Mouse (Mus musculus): ENCODE results near the gene Sfmbt2. TPM values are rescaled to one million over a fixed set of nuclear protein-coding genes. Genes with fewer than 3 reads are reported as not detected.
"Not testable (repeated sequence)": the region's sequence is repeated elsewhere in the genome, so short reads cannot be mapped to it uniquely, and the experiment has no call there.

Sfmbt2 gene
- total RNA-seq (2021) = under 1 TPM; 0.07 to 0.09 TPM
- long read RNA-seq, experiment 1 = 0 reads
- long read RNA-seq, experiment 2 = 0 reads

DNA sequence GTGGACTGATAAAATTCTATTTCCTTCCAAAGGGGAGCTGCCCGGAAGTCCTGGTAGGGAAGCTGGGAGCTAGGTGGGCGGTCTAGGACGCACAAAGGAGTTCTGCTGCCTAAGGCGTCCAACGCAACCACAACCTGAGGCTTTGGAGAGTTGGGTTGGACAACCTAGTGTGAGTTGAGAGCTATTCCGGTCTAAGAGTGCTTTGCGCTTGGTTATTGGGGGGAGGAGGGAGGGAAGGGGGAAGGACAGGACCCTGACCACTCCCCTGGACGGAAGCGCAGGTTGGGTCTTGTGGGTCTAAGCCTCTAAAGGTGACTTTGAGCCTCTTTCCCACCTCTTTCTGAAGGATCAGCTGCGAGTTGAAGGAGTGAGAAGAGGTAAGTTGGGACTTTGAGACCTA is at the start of gene Sfmbt2:
Gene Sfmbt2 (plus strand): TSS at position 335 of the 400 bp plus-strand sequence.
- DNase-seq (ENCODE audit: low spot score) = no peak

- no peak for DNase-seq (ENCODE audit: low spot score)
Observed at GRCm38 (mm10) chr2:10321093-10321492, 49.2 kb upstream of the Sfmbt2 start.

DNA sequence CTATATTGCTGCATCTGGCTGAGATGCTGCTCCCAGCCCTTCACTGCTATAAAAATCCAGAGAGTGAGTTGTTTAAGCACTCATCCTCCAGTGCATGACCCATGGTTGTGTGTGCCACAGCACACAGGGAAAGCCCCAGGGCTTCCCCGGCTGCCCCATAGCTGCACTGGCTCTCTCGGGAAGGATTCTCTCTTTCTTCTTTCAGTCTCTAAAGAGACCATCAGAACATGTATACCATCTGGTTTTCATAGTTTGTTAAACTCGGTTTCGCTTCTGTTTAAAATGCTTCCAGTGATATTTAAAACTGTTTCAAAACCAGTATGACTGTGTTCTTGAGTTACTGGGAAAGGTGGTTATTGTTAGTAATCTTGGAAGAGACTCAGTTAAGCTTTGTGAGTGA is 47.1 kb upstream of the Sfmbt2 start:
- no peak for DNase-seq (ENCODE audit: low spot score)

- DNase-seq (ENCODE audit: low spot score) = no peak
Observed at GRCm38 (mm10) chr2:10324980-10325379, 45.3 kb upstream of the Sfmbt2 start.

DNA sequence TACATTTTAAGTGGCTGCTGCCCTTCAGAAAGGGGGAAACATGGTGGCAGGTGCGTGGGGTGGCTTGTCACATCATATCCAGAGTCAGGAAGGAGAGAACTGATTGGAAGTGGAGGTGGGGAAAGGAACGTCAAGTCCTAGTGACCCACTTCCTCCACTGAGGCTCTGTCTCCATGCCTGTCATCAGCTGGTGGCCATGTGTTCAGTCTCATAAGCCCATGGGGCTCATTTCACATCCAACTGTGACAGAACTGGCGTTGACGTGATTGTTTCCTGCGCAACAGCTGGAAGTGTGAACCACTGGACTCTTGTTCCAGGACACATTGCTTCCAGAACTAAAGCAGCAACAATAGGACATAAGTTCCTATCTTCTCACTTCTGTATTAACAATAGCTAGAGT is 40.1 kb upstream of the Sfmbt2 start:
- DNase-seq (ENCODE audit: low spot score) = no peak

- no peak for DNase-seq (ENCODE audit: low spot score)
Observed at GRCm38 (mm10) chr2:10334299-10334698, 36.0 kb upstream of the Sfmbt2 start.

GRCm38 (mm10) chr2:10335037-10335608 is 35.2 kb upstream of the Sfmbt2 start:
- DNase-seq (ENCODE audit: low spot score) = no peak

GRCm38 (mm10) chr2:10340022-10340421 is 30.3 kb upstream of the Sfmbt2 start:
- DNase-seq (ENCODE audit: low spot score) = no peak

GRCm38 (mm10) chr2:10343523-10343922 is 26.8 kb upstream of the Sfmbt2 start:
- DNase-seq (ENCODE audit: low spot score) = no peak

DNA sequence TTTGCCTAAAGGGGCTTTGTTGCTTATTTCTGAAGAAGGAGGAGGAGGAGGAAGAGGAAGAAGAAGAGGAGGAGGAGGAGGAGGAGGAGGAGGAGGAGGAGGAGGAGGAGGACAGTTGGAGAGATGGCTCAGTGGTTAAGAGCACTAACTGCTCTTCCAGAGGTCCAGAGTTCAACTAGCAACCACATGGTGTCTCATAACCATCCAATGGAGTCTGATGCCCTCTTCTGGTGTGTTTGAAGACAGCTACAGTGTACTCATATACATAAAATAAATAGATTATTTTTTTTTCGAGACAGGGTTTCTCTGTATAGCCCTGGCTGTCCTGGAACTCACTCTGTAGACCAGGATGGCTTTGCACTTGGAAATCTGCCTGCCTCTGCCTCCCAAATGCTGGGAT is 26.2 kb upstream of the Sfmbt2 start:
- not testable (repeated sequence) for DNase-seq (ENCODE audit: low spot score)

- DNase-seq (ENCODE audit: low spot score) = no peak
Observed at GRCm38 (mm10) chr2:10347193-10347592, 23.1 kb upstream of the Sfmbt2 start.

DNA sequence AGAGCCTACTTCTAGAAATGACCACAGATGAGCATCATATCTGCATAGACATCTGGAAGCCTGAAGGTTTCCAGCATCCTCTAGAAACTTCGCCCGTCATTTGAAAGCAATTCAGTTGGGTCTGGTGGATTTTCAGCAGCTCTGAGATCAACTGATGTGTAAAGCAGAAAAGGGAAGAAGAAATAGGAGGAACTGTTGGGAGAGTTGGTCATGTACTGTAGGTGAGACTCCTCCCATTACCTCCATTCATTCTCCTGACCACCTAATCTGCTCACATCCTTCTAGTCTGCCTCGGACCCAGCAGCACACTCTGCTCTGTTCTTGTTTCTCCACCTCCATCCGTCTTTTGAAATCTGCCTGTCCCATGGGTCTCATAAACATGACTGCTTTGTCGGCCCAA is 22.3 kb upstream of the Sfmbt2 start:
- no peak for DNase-seq (ENCODE audit: low spot score)

DNA sequence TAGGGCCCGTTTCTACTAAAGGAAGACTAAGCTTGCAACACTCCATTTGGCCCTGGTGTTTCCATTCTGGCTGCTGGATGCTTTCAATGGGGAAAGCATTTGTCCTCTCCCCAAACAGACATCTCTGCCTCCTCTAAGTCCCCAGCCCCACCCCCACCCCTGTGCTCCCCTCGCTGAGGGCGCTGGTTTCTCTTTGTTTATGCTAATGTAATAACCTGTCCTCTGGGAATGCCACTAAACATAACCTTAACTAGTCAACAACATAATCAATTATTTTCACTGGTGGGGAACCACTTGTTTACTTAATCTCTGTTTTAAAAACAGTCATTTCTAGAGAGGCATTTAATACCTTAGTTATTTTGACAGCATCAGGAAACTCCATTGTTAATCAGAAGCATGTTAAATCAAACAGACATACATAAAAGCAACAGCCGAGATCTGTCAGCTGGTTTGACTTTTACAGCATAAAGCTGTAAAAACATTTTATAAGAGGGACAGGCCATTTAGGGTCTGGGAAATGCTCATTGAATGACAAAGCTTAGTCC is 20.0 kb upstream of the Sfmbt2 start:
- no peak for DNase-seq (ENCODE audit: low spot score)

- no peak for DNase-seq (ENCODE audit: low spot score)
Observed at GRCm38 (mm10) chr2:10351125-10351524, 19.2 kb upstream of the Sfmbt2 start.

GRCm38 (mm10) chr2:10352887-10353286 is 17.4 kb upstream of the Sfmbt2 start:
- DNase-seq (ENCODE audit: low spot score) = no peak

DNA sequence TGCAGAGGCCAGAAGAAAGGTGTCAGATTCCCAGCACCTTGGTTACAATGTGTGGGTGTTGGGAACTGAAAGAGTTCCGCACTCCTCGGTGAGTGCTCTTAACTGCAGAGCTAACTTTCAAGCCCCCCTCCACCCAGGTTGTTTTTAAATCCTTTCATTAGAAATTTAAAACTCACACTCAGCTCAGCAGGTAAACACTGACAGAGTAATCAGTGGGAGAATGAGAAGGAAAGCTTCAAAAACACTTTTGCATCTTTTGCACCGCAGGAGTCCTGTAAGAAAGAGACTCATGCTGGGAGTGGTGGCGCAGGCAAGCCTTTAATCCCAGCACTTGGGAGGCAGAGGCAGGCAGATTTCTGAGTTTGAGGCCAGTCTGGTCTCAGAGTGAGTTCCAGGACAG is 16.4 kb upstream of the Sfmbt2 start:
- DNase-seq (ENCODE audit: low spot score) = no peak

GRCm38 (mm10) chr2:10359861-10360260 is 10.4 kb upstream of the Sfmbt2 start:
- DNase-seq (ENCODE audit: low spot score) = no peak

DNA sequence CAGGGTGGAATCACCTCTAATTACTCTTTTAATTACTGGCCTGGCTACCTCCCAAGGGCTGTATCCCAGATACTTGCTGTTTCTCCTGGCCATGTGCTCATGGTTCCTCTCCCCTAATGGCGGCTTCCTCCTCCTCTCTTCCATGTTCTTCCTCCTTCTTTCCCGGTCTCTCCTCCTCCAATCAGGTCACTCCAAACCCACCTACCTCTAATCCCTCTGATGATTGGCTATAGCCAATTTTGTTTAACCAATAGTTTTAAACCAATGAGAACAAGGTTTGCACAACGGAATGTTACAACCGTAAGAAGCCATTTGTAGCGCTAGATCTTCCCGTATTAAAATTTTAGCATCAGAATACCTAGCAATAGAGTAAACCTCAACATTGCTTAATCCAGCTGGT is 5.2 kb upstream of the Sfmbt2 start:
- no peak for DNase-seq (ENCODE audit: low spot score)

GRCm38 (mm10) chr2:10366284-10366683 is 4.0 kb upstream of the Sfmbt2 start:
- DNase-seq (ENCODE audit: low spot score) = no peak

GRCm38 (mm10) chr2:10369676-10370075 is 634 bp upstream of the Sfmbt2 start:
- no peak for DNase-seq (ENCODE audit: low spot score)

DNA sequence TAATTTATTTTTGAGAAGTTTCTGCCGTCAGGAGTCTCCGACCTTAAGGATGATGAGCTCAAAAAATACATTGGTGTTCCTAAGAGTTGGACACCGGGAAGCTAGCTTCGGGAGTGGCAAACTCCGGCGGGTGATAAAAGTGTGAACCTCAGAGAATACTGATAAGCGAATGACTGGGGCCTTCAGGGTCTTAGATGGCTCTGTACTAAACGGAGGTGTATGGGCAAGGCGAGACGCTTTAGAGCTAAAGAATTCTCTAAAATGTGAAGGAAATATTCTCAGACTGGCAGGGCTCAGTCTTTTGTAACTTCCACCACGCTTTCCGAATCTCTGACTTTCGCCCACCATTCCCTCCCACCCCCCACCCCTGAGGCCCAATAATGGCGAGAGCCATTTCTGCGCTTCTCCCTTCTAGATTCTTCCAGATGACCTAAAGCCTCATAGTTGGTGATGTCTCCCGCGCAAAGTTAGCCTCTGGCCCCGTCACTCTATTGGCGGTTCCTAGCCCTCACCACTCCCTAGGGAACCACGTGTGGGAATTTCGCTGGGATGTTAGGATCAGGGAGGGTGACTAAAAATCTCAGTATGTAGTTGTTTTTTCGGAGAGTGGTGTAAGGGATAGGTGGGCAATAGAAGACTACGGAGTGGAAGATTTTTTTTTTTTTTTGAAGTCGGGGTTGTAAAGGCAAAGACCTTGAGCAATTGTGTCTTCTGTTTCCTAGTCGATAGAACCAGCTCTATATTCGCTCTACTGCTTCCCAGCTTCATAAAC is 563 bp downstream of the Sfmbt2 start:
- DNase-seq (ENCODE audit: low spot score) = no peak

DNA sequence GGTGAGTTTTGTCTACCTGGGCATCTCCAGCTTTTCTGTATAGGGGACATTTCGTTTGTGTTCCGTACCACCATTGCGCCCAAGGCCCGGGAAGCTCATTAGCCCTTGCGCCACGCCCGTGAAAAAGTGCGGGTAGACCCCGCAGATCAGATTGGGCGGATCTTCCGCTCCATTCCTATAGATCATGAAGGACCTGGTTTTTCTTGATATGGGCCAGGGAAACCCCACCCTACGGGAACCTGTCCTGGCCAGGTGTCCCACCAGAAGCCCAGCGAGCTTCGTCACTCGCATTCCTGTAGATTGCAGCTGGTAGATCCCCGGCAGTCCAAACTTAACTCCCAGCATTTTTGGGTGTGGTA is 1.1 kb downstream of the Sfmbt2 start:
- no peak for DNase-seq (ENCODE audit: low spot score)

DNA sequence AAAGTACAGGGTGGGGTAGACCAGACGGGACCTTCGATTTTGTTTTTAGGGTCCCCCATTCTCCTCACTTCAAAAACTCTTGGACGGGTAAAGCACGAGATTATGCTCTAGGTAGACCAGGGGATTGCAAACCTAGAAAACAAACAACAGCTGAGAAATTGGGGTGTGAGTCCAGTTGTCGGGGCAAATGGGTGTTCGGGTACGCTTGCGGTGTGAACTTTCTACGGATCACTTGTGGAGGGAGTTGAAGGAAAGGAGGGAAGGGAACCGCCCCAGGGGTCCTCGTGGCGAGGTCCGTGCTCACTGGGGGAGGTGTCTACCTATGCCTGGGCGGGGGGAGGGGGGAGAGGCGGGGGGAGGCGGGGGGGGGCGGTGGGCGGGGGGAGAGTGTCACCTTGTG is 1.6 kb downstream of the Sfmbt2 start:
- DNase-seq (ENCODE audit: low spot score) = no peak
